Mouse (Mus musculus) naive thymus-derived CD4-positive, alpha-beta T cell, adult 2 months (primary cell): ENCODE results near the gene Cd151.

Source experiments
- DNase-seq: peaks from one replicate; pipeline ENCODE4 v3.0.0-alpha.2; 2011; ENCODE audit warnings: low read depth

The Cd151 gene

DNA sequence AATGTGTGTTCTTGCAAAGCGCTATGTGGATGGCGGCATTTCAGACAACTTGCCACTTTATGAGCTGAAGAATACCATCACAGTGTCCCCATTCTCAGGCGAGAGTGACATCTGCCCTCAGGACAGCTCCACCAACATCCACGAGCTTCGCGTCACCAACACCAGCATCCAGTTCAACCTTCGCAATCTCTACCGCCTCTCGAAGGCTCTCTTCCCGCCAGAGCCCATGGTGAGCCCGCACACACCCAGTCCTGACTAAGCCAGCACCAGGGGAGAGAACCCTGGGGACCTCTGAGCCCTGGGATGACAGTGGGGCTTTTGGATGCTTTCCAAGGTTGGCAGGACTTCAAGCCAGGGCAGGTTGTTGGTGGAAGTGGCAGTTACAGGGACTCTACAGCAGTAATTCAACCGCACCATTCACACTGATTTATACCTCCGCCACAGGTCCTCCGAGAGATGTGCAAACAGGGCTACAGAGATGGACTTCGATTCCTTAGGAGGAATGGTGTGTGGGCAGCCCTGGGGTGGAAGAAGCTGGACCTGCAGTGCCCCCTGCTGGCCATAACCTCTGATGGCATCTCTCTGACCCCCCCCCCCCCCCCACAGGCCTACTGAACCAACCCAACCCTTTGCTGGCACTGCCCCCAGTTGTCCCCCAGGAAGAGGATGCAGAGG is 9.1 kb upstream of the Cd151 start:
- peak; percentile 83 for DNase-seq

DNA sequence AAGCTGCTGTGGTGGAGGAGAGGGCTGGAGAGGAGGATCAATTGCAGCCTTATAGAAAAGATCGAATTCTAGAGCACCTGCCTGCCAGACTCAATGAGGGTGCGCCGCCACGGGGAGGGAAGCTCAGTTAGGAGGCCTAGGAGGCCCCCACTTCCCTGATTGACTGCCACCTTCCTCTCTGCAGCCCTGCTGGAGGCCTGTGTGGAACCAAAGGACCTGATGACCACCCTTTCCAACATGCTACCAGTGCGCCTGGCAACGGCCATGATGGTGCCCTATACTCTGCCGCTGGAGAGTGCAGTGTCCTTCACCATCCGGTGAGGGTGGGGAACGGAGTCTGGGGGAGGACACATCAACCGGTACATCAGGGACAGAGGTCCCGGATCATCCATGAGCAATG is 8.5 kb upstream of the Cd151 start:
- no peak for DNase-seq

DNA sequence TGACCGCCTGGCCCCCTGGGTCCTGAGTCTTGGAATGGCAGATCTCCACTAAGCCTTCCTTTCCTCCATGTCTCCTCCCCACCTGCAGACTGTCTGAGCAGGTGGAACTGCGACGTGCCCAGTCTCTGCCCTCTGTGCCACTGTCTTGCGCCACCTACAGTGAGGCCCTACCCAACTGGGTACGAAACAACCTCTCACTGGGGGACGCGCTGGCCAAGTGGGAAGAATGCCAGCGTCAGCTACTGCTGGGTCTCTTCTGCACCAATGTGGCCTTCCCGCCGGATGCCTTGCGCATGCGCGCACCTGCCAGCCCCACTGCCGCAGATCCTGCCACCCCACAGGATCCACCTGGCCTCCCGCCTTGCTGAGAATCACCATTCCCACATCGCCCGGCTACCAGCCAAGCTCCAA is 7.9 kb upstream of the Cd151 start:
- no peak for DNase-seq

DNA sequence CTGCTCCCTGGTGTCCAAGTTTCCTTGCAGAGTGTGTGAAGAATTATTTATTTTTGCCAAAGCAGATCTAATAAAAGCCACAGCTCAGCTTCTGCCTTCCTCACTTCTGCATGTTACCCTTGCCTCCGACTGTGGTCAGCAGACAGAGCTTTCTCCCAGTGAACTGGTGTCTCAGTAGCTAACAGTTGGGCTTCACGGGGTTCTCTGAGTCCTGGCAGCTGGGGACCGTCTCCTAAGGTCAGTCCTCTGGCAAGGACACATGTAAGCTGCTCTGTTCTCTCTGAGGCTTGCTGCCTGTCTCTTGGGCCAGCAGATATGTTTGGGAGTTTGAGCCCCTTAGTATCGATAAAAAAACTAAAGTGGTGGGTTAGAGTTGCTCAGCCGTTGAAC is 7.2 kb upstream of the Cd151 start:
- no peak for DNase-seq

DNA sequence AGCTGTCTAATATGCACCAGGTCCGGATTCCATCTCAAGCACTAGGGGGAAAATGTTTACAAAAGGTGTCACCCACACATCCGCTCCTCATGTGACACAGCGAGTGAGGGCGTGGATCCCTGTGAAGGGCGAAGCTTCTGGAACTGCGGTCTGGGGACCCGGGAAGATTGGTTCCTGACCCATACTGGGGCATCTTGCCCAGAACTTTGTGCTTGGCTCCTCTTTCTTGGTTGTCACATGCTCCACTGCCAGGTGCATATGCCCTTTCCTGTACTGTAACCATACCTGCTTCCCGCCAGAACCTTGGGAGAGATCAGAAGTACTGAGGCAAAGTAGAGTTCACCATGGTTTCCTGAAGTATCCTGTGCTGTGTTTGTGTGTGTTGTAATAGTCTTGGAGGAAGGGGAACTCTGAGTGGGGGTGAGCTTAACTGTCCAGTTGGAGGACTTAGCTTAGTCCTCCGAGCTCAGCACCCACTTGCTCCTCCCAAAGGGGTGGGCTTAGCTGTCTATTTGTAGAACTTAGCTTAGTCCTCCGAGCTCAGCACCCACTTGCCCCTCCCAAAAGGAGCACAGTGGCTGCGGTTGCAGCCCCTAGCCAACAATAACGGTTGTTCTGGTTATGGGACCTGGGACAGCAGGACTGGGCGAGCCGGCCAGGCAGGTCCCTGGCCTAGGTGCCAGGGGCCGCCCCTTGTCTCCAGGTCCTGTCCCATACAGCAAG is 6.6 kb upstream of the Cd151 start, which contains the start of gene Cracr2b:
Gene Cracr2b, plus strand, starts transcription at position 704 of the 723 bp plus-strand sequence.
- DNase-seq = no peak

DNA sequence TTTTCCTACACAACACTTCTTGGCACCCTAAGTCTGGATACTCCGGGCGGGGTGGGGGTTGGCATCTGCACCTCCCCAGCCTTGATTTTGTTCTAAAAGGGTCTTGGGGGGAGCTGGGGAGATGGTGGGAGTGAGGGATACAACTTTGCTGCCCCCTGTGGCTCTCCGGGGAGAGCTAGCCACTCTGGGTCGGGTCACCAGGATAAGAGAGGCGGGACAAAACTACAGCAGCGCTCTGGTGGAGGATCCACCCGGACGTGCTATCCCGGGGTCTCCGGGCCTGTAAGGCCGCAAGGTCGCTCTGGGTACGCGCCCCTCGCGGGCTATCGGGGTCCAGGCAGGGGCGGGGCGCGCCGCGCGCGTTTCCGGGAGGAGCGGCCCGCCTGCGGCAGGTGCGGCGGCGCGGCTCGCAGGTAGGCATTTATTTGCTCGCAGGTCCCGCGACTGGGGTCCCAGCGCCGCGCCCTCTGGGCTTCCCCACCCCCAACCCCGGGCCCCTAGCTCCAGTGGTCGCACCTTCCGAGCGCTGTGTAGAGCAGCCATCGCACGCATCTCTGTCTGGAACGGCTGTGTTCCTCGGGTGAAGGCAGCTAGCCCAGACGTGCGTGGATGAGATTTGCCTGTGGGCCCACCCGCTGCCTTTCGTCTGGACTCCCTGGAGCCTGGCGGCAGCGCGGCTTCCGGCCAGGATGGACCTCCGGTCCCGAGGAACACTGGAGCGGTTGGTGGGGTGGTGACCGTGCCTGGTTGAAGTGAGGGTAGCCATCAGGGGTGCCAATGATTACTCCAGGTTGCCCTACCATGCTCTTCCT is 5.5 kb upstream of the Cd151 start:
- DNase-seq = no peak

DNA sequence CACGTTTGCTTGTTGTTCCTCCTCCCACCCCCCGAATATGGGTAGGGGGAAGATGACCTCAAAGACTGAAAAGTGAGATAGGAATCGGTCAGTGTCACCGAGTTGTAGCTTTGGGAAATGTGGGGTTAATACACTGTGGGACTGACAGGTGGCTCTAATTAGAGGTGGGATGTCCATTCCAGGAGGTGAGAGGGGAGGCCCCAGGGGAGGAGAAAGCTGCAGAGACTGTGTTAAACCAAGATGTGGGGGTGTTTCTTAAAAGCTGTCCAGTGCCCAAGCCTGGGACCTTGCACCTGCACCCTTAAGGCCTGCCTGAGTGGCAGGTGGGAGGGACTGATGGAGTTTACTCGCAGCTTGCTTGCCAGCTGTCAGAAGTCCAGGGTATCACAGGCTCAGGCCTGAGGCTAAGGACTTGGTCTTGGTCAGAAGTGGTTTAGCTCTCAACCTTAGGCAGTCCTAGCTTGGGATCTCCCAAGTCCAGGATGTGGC is 4.8 kb upstream of the Cd151 start:
- DNase-seq = no peak

DNA sequence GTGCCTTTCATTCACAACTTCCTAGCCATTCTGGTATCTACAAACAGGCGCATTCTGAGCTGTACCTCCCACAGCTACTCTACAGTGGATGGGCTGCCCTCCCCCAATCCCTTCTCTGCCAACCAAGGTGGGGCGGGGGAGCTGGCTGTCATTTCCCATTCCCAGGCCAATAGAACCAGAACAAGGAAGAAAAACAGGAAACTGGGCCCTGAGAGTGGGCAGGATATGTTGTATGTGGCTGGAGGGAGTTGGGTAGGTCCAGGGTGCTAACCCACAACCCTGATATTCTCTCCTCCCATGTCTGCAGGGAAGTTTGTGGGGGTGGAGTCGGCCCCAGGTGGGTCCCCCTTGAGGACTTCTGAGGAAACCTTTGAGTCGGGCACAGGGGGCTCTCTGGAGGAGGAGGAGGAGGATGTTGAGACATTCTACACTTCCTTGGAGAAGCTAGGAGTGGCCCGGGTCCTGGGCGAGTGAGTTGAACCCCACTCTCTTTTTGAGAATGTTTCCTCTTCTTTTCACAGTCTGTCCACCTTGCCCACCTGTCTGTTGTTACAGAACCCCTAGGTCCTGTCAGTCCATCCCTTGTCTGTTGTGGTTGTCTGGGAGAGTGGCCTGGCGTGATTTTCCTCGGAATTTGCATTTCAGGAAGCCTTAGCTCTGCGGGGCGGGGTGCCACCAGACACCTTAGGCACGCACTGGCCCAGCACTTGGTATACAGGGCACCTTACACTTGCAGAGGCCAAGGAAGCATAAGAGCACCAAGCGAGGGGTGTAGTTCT is 3.2 kb upstream of the Cd151 start:
- no peak for DNase-seq

DNA sequence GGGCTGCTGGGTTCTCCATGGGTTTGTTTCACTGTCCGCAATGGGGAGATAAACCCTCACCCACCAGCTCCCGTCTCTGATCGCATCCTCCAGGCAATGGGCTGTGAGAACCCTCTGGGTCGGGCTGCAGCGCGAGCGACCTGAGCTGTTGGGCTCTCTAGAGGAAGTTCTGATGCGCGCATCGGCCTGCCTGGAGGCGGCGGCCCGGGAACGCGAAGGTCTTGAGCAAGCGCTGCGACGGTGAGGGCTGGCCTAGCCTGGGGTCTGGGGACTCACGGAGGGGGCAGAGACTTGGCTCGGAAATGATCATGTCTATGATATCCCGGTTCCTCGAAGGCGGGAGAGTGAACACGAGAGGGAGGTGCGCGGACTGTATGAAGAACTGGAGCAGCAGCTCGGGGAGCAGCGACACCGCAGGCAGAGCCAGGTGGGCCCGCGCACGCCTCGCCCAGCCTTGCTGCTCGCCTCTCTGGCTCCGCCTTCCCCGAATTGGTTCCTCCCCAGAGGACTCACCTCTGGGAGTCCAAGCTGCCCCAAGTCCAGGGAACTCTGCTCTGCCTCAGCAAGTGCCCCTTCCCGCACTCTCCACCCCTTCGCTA is 2.5 kb upstream of the Cd151 start:
- peak; percentile 43 for DNase-seq

DNA sequence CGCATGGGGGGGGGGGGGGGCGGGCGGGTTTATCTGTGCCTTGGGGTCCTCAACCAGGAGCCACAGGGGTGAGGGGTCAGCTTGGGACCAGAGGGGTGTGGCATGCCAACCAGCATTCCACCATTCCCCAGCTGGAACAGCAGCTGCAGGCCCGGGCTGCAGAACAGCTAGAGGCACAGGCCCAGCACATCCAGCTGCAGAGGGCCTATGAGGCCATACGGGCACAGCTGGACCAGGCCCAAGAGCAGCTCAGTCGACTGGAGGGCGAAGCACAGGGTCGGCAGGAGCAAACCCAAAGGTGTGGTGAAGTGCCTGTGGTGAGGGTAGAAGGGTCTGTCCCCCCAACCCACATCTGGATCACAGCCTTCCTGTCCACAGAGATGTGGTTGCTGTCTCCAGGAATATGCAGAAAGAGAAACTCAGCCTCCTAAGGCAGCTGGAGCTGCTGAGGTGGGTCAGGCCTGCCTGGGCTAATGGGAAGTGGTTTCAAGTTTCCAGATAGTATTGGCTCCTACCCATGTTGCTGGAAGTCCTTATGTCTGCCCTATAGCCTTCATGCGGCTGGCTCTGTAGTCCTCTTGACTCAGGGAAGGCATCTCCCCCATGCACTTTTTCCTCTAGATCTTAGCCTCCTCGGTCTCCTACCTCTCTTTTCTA is 1.7 kb upstream of the Cd151 start:
- DNase-seq = no peak

DNA sequence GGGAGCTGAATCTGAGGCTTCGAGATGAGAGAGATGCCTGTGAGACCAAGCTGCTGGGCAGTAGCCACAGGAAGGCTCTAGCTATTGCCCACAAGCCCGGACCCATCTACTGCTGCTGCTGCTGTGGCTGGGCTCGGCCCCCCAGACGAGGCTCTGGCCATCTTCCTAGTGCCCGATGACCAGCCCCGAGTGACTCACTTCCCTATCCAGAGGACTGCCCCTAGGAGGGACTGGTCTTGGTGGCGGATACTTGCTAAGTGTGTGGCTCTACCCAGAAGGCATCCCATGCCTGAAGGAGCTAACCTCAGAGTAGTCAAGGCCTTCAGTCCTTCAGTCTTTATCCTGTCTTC is 1.2 kb upstream of the Cd151 start:
- no peak for DNase-seq

DNA sequence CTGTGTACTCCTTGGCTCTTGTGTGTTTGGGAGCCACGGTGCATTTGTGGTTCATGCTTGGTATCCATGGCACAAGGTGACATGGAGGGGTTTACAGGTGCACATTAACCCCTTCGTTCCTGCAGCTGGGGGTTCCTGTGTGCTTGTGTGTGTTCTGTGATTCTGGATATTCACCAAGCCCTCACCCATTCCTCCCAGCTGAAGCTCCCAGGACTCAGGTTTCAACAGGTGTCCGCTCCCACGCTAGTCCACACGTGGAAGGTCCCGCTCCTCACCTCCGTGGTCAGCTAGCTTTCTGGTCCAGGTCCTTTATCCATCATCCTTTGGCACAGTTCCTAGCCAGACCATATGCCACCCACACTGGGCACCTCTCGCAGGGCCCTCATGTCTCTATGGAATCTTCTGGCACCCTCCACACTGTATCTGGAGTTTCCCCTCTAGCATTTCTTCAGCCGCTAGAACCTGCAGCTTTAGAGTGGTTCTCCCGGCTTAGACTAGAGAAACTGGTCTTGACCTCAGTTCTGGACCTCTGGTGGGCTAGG is 514 bp upstream of the Cd151 start:
- DNase-seq = no peak

DNA sequence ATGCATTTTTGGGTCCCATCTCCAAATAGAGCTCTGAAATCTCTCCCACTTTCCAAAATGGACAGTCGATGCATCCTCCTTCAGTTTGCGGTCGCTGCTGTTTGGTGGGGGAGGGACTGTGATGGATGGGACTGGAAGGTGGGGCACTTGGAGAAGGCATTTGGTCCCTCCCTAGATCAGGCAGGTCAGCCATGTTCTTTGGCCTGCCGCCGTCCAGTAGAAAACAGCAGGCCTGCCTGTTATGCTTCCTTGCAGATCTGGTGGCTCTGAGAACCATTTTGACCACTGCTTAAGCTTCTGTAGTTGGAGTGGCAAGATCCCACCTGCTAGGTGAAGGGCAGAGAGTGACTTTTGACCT is 951 bp downstream of the Cd151 start:
- no peak for DNase-seq

DNA sequence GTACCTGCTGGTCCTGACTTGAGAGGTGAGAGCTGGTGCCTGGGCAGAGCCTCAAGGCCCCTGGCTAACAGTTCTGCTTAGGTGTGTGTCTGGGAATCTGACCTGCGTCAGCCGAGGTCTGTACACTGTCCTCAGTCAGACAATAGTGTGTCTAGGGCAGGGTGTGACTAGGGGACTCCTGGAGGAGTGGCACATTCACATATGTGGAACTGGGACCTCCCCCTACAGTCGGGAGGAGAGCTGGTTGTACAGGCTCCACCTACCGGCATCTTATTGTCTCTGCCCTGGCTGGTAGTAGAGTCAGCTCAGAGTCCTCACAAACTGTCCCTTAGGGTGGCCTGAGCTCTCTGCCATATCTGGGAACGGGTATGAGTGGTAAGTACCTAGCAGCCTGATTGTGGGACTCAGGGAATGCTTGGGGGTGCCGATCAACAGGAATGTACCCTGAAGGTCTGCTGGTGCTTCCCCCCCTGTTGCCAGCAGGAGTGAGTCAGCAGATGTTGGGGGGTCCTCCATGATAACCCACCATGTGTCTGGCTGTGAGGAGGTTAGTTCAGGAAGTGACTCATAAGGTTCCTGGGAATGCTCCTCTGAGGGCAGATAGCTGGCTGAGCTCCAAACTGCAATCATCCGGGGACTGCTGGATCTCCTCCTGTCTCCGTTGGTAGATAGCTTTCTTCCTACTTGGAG is 1.5 kb downstream of the Cd151 start:
- peak; percentile 68 for DNase-seq

DNA sequence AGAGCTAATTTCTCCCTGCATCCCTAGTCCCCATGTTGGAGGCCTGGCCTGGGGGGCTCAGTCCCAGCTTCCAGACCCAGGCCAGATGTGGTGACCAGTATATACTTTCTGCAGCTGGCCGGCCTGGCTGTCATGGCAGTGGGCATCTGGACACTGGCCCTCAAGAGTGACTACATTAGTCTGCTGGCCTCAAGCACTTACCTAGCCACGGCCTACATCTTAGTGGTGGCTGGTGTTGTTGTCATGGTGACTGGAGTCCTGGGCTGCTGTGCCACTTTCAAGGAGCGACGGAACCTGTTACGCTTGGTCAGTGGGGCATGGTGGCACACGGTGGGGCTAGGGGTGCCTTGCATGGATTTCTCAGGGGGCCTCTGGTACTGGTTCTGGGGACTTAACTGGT is 2.2 kb downstream of the Cd151 start:
- peak; percentile 16 for DNase-seq

DNA sequence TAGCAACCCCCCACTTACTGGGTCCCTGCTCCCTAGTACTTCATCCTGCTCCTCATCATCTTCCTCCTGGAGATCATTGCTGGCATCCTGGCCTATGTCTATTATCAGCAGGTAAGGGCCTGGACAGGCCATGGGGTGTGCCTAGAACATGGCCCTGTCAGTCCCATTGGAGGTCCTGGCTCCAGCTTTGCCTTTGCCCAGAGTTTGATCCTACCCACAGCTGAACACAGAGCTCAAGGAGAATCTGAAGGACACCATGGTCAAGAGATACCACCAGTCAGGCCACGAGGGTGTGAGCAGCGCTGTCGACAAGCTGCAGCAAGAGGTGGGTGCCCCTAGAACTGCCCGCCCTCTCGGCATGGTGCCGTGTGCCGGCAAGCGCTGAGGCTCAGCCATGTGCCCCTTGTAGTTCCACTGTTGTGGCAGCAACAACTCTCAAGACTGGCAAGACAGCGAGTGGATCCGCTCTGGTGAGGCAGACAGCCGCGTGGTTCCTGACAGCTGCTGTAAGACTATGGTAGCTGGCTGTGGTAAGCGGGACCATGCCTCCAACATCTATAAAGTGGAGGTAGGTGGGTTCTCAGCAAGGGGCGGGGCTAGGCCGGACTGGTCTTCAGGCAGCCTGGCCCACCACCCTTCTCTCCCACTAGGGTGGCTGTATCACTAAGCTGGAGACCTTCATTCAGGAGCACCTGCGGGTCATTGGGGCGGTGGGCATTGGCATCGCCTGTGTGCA is 2.9 kb downstream of the Cd151 start:
- DNase-seq = no peak

DNA sequence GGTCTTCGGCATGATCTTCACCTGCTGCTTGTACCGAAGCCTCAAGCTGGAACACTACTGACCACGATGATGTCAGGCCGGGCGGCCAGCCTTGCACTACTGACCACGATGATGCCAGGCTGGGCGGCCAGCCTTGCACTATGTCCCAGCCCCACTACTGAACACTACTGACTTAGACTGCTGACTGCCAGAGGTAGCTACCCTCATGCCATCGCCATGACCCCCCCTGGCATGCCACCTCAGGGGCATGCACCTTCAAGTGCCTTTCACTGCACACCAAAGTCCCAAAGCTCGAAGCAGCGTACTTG is 3.4 kb downstream of the Cd151 start:
- no peak for DNase-seq

DNA sequence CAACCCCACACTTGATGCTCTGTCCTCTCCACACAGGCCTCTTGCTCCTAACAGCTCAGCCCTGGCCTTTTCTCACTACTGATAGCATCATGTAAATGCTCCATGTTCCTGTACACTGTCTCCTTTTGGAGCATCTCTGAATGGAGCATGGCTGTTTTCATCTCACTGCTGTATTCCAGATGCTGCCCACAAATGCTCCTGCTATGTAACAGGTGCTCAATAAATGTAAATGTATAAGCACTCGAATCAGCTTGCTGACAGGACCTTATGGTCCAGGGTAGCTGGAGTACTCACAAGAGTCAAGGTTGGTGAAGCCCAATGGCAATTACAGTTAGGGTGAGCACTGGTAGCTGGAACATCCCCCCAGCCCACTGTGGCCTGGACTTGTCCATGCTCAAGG is 4.0 kb downstream of the Cd151 start:
- no peak for DNase-seq

DNA sequence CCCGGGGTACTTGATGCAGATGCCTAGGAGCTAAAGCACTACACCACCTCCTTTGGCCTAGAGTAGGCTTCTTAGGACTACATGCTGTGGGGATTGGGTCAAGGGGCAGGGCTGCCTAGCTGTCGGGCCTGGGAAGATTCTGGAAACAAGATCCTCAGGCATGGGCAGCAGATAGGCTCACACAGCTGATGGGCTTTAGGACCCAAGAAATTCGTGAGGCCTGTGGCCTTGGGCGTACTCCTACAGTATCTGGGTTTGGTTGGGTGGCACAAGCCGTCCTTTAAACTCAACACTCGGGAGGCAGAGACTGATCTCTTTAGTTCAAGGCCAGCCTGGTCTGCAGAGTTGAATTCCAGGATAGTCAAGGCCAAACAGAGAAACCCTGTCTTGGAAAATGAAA is 5.0 kb downstream of the Cd151 start:
- no peak for DNase-seq

DNA sequence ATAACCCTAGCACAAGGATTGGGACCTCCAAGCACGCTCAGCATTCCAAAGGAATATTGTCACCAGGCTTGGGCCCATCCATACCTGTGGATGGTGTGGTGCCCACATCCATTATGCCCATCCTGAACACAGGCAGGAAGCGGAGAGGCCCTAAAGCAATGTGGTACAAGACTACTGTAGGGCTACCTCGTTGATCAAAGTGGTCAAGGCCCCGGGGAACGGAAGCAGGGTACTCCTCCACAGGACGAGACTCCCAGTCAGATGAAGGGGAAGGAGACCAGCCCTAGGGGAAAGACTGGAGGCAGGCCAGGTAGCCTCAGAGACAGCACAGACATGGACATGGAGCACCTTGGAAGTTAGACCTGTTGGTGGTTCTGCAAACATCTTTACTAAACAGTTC is 5.6 kb downstream of the Cd151 start:
- DNase-seq = no peak
